Mouse (Mus musculus) monocyte, adult 5-6 weeks (primary cell): Measurements from ENCODE around the gene Ndst4. TPM values are rescaled to one million over a fixed set of nuclear protein-coding genes. Genes with fewer than 3 reads are reported as not detected.

Experiments used
- ATAC-seq: fragments of 153-309, 156-312 bp; replicated peaks from 2 replicates; pipeline ENCODE4 v1.8.0; 2017; ENCODE audit warnings: mild to moderate bottlenecking; ENCODE audit not compliant: low TSS enrichment, insufficient number of reproducible peaks, severe bottlenecking, poor library complexity, low FRiP score
- total RNA-seq: library from RNA; stranded (forward); fragments of 200-1000, 200-491, 200-594 nt; gene quantifications from 3 replicates; pipeline ENCODE4 v1.2.3, GENCODE M21; 2017

Gene Ndst4
- total RNA-seq, 1 experiment from 2014 or later = not detected

- ATAC-seq = no peak
Measured at GRCm38 (mm10) chr3:125687601-125688000, 283.7 kb downstream of the Ndst4 start.

GRCm38 (mm10) chr3:125690948-125691347 is 287.1 kb downstream of the Ndst4 start:
- no peak for ATAC-seq

- no peak for ATAC-seq
Measured at GRCm38 (mm10) chr3:125722953-125723352, 319.1 kb downstream of the Ndst4 start.

- no peak for ATAC-seq
Measured at GRCm38 (mm10) chr3:125734945-125735344, 331.1 kb downstream of the Ndst4 start.

GRCm38 (mm10) chr3:125744468-125745141 is 340.7 kb downstream of the Ndst4 start:
- no peak for ATAC-seq

- ATAC-seq = no peak
Measured at GRCm38 (mm10) chr3:125745142-125745496, 341.2 kb downstream of the Ndst4 start.

GRCm38 (mm10) chr3:125746367-125746766 is 342.5 kb downstream of the Ndst4 start:
- no peak for ATAC-seq

- no peak for ATAC-seq
Measured at GRCm38 (mm10) chr3:125756911-125757310, 353.0 kb downstream of the Ndst4 start.

- ATAC-seq = no peak
Measured at GRCm38 (mm10) chr3:125760711-125761110, 356.8 kb downstream of the Ndst4 start.
